Mouse (Mus musculus): Measurements from ENCODE around the gene Krt6b.

DNA sequence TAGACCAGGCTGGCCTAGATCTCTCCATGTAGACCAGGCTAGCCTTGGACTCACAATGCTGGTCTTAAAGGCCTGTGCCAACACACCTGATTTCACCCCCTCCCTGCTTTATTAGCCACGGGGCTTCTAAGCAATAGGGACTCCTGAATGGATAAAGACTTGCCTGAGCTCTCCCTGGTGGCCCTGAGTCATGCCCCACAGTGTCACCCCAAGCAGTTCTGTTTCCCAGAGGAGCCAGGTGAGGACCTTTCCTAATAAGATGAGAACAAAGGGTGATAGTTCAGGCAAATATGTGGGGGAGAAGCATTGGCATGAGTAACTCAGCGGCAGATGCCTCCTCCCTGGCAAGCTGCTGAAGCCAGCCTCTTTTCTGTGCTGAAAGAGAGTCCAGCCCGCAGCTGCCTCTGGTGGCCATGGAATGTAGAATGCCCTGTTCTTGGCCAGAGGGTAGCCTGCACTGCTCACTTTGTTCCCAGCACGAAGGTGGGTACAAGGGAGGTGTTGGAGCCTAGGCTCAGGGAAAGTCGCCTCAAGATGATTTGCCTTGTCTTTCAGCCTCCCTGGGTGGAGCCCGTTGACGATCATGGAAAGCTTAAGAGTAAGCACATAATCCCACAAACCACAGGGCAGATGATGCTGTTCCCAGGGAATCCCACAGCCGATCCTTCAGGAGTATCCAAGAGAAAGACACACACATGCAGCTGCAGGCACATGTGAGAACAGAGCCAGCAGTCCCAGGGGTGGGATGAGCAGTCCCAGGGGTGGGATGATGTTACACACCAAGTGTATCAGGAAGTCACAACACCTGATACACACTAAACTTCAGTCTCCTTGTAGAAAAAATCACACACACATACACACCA, 17.5 kb upstream of the Krt6b start:
- no peak for TF ChIP-seq GATA1 (IDR thresholded peaks at IDR 0.05; ENCODE audit: borderline replicate concordance, low read length)
- TF ChIP-seq FLI1 (IDR thresholded peaks at IDR 0.05; ENCODE audit: low read length), result no peak

Data from megakaryocyte, embryonic 14.5 days (primary cell).